Mouse (Mus musculus): ENCODE measurements at regions not wholly inside any gene's neighbourhood (a gene's known extent, or its start where the extent isn't known, plus 50 kb on each side); places are given as distances from the start of the nearest gene placed in this dataset.
"Not testable (repeated sequence)": the region's sequence is repeated elsewhere in the genome, so short reads cannot be mapped to it uniquely, and the experiment has no call there.

DNA sequence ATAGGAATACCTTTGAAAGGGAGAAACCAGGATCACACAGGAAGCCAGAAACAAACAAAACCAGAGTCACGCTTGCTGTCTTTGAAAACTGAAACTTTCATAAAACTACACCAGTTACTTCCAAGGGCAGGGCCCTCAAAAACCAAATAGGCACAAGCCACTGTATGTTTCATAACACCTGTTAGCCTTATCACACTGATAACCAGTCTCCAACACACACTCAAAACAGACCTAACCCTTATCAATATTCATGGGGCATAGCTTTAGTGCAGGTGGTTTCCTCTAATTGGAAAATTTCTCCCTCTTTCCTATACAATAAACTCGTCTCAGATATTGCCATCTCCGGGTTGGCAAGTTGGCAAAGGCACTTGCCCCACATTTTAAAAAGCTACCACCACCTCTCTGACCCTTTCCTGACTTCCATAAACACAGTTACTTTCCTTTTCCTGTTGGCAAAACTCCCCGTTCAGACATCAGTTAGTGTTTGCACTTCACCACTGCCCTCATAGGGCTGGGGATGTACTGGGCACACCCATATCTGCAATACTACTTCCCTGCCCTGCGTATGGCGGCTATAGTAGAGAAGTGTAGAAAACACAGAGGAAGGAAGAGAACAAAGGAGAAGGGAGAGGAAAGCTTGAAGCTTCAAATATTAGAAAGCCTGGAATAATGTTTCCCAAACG is 169.1 kb upstream of the Col8a1 start:
- no peak for DNase-seq (ENCODE audit: low spot score)

DNA sequence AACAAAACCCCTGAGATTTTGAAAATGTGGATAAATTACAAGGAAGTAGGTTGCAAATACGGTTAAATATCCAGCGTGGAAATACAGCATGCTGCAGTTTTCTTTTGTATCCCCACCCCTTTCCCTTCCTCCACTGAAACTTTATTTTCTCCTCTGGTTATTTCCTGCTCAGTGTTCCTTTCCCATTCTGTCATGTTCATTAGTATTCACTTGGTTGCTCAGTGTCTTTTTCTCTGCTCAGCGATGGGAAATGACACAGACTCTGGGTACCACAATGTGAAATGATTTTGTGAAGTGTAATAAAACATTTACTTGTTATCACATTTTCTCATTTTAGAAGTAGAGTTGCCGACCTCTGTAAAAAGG is 169.6 kb upstream of the Col8a1 start:
- no peak for DNase-seq (ENCODE audit: low spot score)

DNA sequence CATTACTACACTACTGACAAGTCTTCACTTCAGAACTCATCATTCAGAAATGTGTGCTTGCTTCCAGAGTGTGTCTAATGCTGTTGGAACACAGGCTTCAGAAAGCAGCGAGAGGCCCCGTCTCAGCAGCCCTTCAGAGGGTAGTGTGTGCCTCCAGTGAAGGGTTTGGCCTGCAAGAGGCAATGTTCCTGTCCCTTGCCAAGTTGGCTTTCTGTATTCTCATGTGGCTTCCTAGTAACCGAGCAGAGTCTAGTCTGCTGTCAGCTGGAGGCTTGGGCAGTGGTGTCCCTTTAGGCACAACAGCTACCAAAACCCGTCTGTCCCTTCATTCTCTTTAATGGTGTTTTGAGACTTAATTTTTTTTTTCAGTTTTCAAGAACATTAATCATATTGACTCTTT is 173.3 kb upstream of the Col8a1 start:
- DNase-seq (ENCODE audit: low spot score): no peak

DNA sequence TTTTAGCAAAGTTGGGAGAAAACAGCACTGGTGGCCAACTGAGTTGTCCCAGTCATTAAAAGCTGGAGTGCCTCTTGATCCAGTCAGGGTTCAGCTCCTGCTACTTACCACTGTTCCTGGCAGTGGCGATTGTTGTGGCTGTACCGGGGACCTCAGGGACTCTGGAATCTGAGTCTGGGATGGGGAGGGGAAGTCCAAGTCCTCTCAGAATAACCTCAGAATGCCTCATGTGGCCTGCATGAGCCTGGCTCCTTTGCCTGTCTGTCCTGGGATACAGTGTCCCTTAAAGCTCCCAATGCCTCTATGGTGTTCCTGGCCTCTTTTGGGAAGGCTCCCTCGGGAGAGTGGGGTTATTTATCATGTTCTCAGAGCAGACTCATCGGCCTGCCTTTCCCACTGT is 173.8 kb upstream of the Col8a1 start:
- no peak for DNase-seq (ENCODE audit: low spot score)

- DNase-seq (ENCODE audit: low spot score): no peak
Measured at GRCm38 (mm10) chr16:57929151-57929764, 174.7 kb upstream of the Col8a1 start.

- DNase-seq (ENCODE audit: low spot score): no peak
Measured at GRCm38 (mm10) chr16:57945404-57945803, 190.9 kb upstream of the Col8a1 start.

- DNase-seq (ENCODE audit: low spot score): no peak
Measured at GRCm38 (mm10) chr16:57947309-57947708, 192.8 kb upstream of the Col8a1 start.

GRCm38 (mm10) chr16:57949680-57950079 is 195.1 kb upstream of the Col8a1 start:
- DNase-seq (ENCODE audit: low spot score): no peak

DNA sequence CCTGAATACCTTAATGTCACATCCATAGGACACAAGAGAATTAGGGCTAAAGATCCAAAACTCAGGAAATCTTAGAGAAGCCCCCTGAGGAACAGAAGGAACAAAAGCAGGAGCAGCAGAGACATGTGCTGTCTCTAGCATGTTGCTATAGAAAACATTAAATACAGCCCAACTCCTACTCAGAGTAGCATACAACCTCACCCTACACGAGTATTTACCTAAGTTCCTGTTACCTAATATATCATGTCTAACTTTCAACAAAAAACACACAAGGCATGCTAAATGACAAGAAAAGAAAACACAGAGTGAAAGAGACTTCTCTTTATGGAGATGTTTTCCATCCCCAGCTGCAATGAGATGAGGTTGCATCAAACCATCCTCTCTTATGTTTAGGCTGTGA is 216.4 kb upstream of the Col8a1 start:
- DNase-seq (ENCODE audit: low spot score): no peak

DNA sequence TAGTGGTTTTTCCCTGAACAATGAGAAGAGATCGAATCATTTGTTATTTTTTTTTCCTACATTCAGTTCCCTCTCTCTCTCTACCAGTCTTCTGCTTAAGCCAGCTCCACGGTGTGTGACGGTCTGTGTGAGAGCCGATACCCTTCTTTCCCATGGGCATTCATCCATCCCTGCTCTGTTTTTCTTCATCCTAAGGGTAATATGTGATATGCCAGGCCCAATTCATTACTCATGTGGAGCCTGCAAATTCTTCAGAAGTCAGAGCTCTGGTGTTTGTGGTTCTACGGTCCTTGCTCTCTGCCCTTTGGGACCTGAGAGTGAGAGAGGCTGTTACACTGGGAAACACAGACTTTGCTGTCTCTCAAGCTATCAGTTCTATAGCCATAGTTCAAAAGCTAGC is 229.6 kb upstream of the Col8a1 start:
- DNase-seq (ENCODE audit: low spot score): no peak

DNA sequence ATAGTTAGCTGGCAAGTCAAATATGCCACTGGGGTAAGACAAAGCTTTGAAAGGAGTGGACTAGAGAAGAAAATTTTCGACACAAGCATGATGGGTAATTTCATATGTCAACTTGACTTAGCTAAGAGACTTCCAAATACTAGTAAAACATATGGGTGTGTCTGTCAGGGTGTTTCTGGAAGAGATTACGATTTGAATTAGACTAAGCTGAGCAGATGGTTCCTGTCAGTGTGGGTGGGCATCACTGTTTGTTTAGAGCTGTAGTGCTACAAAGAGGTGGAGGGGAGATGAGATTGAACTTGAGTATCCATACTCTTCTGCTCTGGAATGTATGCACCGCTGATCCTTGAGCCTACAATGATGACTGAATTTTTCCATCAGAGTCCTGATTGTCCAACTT is 251.2 kb upstream of the Col8a1 start:
- DNase-seq (ENCODE audit: low spot score): no peak

- no peak for DNase-seq (ENCODE audit: low spot score)
Measured at GRCm38 (mm10) chr16:58013557-58013956, 259.0 kb upstream of the Col8a1 start.

GRCm38 (mm10) chr16:58027525-58027924 is 273.0 kb upstream of the Col8a1 start:
- DNase-seq (ENCODE audit: low spot score): no peak

DNA sequence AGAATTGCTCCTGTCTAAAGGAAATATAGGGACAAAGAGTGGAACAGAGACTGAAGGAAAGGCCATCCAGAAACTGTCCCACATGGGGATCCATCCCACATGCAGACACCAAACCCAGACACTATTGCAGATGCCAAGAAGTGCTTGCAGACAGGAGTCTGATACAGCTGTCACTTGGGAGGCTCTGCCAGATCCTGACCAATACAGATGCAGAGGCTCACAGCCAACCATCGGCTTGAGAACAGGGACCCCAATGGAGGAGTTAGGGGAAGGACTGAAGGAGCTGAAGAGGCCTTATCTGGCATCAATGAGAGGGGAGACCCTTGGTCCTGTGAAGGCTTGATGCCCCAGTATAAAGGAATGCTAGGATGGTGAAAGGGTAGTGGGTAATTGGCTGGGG is 274.0 kb upstream of the Col8a1 start:
- not testable (repeated sequence) for DNase-seq (ENCODE audit: low spot score)

DNA sequence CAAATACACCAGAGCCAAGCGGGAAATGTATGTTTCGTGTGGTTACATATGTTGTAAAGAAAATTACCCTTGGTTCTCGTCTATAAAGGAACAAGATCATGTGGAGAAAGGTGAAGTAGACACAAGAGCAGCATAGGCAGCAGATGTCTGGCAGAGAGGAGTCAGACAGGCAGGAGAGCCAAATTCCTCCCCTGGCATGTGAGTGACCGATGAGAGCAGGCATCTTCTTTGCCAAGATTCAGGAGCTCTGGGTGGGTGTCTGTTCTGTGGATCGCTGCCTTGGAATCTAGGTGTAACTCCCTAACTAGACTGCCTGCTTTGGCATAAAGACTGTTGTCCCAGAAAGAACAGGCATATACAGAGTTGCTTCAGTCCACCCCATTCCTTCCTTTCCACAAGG is 275.1 kb upstream of the Col8a1 start:
- DNase-seq (ENCODE audit: low spot score): no peak

GRCm38 (mm10) chr16:58068654-58069271 is 314.2 kb upstream of the Col8a1 start:
- DNase-seq (ENCODE audit: low spot score): no peak

DNA sequence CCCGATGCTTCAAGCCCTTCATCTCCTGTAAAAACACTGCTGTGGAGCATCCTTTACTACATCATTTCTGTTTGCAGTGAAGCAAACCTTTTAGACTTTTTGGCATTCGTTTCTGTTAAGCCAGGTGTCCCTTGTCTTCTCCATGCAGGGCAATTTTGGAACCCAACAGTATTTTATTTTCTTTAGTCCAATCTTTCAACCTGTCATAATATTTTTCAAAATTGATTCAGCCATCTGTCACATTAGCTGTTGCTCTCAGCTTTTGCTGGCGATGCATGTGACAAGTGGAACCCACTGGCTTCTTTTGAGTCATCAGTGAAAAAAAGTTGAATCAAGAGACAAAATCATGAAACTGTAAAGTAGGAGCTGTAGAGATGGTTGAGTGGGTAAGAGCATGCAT is 317.9 kb upstream of the Col8a1 start:
- DNase-seq (ENCODE audit: low spot score): no peak

GRCm38 (mm10) chr16:58100351-58100750 is 307.9 kb upstream of the Dcbld2 start:
- no peak for DNase-seq (ENCODE audit: low spot score)

DNA sequence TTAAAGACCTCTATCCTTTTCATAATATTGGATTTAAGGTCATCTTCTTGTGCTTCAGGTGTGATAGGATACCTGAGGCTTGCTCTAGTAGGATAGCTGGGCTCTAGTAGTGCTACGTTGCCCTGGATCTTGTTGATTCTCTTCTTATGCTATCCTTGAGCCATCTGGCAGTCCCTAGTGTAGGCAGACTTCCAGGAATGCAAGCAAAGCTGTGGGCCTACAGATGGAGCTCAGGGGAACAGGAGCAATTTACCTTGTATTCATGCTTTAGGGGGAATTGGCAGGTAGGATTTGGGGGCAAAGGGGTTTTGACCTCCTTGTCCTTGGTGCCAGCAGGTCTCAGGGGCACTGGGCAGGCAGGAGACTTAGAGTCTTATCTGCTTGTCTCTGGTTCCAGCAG is 297.8 kb upstream of the Dcbld2 start:
- DNase-seq (ENCODE audit: low spot score): no peak

GRCm38 (mm10) chr16:58126086-58126485 is 282.2 kb upstream of the Dcbld2 start:
- no peak for DNase-seq (ENCODE audit: low spot score)

DNA sequence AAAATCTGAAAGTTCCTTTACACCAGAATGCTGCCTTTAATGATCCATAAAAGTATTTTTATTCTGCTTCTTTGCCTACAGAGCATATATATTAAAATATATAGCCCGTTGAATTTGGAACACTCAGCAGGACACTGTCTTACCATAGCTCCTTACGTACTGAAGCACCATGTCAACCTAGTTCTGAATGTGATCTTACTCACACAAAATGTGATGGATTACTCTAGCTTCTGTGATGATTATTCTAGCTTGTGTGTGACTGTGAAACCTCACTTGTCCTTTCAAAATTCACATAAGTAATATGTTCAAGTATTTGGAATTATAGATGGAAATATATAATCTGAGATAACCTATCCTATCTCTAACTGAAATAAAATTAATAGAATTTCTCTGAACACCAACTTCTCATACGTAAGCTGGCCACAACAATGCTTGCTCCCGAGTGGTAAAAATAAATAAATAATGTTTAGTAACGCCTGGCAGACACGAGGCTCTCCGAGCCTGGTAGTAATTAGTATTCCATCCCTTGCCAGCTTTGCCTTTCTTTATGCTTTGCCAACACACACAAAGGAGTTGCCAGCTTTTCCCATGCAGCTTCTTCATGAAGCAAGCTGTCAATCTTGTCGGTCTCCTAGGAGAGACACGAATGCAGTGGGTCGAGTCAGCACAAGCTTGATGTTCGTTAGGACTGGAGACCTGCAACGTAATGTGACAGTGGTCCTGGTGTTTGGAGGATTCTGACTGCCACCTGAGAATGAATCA is 271.9 kb upstream of the Dcbld2 start:
- DNase-seq (ENCODE audit: low spot score): peak; percentile 10

DNA sequence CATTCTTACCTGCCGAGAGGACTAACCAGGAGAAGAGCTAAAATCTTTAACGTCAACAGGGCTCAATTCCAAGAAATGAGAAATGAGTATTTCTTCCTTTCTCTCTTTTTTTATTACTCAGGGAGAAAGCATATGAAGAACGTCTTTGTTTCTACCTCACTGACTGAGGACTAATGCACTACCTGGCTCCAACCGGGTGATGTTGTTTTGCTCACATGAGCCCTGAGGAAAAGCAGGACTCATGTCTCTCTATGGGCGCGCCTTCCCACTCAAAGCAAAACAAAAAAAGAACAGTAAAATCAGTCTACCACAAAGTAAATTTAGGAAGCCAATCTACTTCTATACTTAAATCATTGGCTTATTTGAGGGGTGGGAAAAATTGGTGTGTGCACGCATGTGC is 271.3 kb upstream of the Dcbld2 start:
- no peak for DNase-seq (ENCODE audit: low spot score)

DNA sequence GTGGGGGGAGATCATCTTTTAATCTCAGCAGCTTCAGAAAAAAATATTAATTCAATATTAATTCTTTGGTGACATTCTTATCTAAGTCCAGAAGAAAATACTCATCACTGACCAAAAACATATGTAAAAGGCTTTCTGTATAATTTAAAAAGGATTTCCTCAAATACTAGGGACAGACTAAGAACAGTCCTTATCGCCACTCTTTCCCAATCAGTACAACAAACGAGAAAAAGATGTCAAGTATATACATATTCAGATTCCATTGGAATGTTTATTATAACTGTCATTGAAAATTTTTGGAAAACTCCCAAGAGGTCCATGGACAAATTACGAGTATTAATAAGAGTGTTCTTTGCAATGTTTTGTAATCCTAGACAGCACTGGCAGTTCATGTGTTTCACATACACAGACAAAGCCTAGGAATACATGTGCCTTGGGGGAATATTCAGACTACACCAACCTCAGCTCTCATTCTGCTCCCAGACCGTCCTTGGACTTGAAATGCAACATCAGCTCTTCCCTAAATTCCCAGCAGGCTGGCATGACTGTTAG is 270.4 kb upstream of the Dcbld2 start:
- DNase-seq (ENCODE audit: low spot score): no peak
